Mouse (Mus musculus) liver, embryonic 11.5 days (tissue): ENCODE results near the gene Ifi213. TPM values are rescaled to one million over a fixed set of nuclear protein-coding genes. Genes with fewer than 3 reads are reported as not detected.
"Not testable (repeated sequence)": the region's sequence is repeated elsewhere in the genome, so short reads cannot be mapped to it uniquely, and the experiment has no call there.

Experiments
- ATAC-seq: fragments of 200-750 bp; cut with Nextera tagmentation; replicated peaks from 2 replicates; pipeline ENCODE4 v1.8.0; 2017; ENCODE audit warnings: moderate number of reproducible peaks, mild to moderate bottlenecking, moderate TSS enrichment, moderate library complexity; ENCODE audit not compliant: low FRiP score
- DNase-seq: peaks from one replicate; pipeline ENCODE4 v3.0.0-alpha.2; 2017; ENCODE audit warnings: low spot score
- H3K27ac ChIP-seq: fragments of 300-500 bp; sonication (generic); 2 replicates; pipeline ENCODE4 v1.5.1; 2014; ENCODE audit warnings: mild to moderate bottlenecking, low read depth, low read length, control low read depth
- H3K27me3 ChIP-seq: fragments of 300-500 bp; sonication (generic); replicated peaks from 2 replicates; pipeline ENCODE4 v1.6.1; 2014; ENCODE audit warnings: low read length, mixed read lengths; ENCODE audit not compliant: control insufficient read depth, insufficient read depth
- H3K36me3 ChIP-seq: fragments of 300-500 bp; sonication (generic); 2 replicates; pipeline ENCODE4 v1.6.1; 2014; ENCODE audit warnings: mild to moderate bottlenecking, low read length, moderate library complexity, mixed read lengths; ENCODE audit not compliant: control insufficient read depth, insufficient read depth
- H3K4me1 ChIP-seq: fragments of 300-500 bp; sonication (generic); replicated peaks from 2 replicates; pipeline ENCODE4 v1.6.1; 2014; ENCODE audit warnings: low read length, mixed read lengths; ENCODE audit not compliant: control insufficient read depth, insufficient read depth
- H3K4me2 ChIP-seq: fragments of 300-500 bp; sonication (generic); 2 replicates; pipeline ENCODE4 v1.6.1; 2014; ENCODE audit warnings: mild to moderate bottlenecking, control low read depth, moderate library complexity
- H3K4me3 ChIP-seq: fragments of 300-500 bp; sonication (generic); 2 replicates; pipeline ENCODE4 v1.5.1; 2014; ENCODE audit warnings: low read depth, low read length, control low read depth
- H3K9ac ChIP-seq: fragments of 300-500 bp; sonication (generic); 2 replicates; pipeline ENCODE4 v1.6.1; 2014; ENCODE audit warnings: low read depth, low read length, control low read depth
- H3K9me3 ChIP-seq: fragments of 300-500 bp; sonication (generic); 2 replicates; pipeline ENCODE4 v1.6.1; 2016; ENCODE audit warnings: low read length, inconsistent platforms, mixed read lengths; ENCODE audit not compliant: control insufficient read depth
- WGBS: fragments of 180-500 bp; shearing (Covaris S2); extraction: QIAGEN DNeasy Blood & Tissue Kit; methylation state at CpG from one replicate; pipeline ENCODE4 v1.1.7; 2014; 5-methylcytosine and 5-hydroxymethylcytosine counted together
- microRNA-seq: library from miRNA; unstranded; fragments of <30 nt; microRNA quantifications from one replicate; pipeline ENCODE4, GENCODE M21; 2017; ENCODE audit warnings: borderline number of aligned reads
- polyA plus RNA-seq: library from polyadenylated mRNA; unstranded; fragments of >200 nt; fragmentation: Nextera tagmentation; extraction: Ambion mirVana; gene quantifications from 2 replicates; pipeline ENCODE4 v1.2.1, GENCODE M21; 2014

The Ifi213 gene
- polyA plus RNA-seq, 1 experiment from 2014 or later: not detected

GRCm38 (mm10) chr1:173579921-173580585 is 19.0 kb downstream of the Ifi213 start:
- Histone ChIP-seq H3K4me2 (no peak overlapping the region), H3K4me1 (no peaks in the 10 kb centered on the region), H3K9ac (no peak overlapping the region), H3K27me3 (no peaks in the 10 kb centered on the region), H3K4me3 (no peak overlapping the region), H3K36me3 (no peaks in the 10 kb centered on the region), H3K9me3 (peaks cover 4% of the 10 kb centered on the region), H3K27ac (no peak overlapping the region)
- no peak for DNase-seq
- 91% methylated on average over 26 of the region's 26 CpGs for WGBS
- ATAC-seq: no peak

GRCm38 (mm10) chr1:173579079-173579478 is 20.0 kb downstream of the Ifi213 start:
- no peak overlapping the region for H3K27ac ChIP-seq
- DNase-seq: no peak
- H3K4me3 ChIP-seq: no peak overlapping the region
- no peak overlapping the region for H3K4me2 ChIP-seq
- no peaks in the 10 kb centered on the region for H3K36me3 ChIP-seq
- no peak overlapping the region for H3K9ac ChIP-seq
- no peak for ATAC-seq
- H3K4me1 ChIP-seq: no peaks in the 10 kb centered on the region
- WGBS: 86% methylated on average over 9 of the region's 9 CpGs
- no peaks in the 10 kb centered on the region for H3K27me3 ChIP-seq
- H3K9me3 ChIP-seq: peaks cover 4% of the 10 kb centered on the region

GRCm38 (mm10) chr1:173550491-173551050 is 48.5 kb downstream of the Ifi213 start:
- 70% methylated on average over 5 of the region's 5 CpGs for WGBS
- not testable (repeated sequence) for H3K4me1 ChIP-seq, ATAC-seq

GRCm38 (mm10) chr1:173548798-173549197 is 50.3 kb downstream of the Ifi213 start:
- not testable (repeated sequence) for H3K36me3 ChIP-seq, H3K27me3 ChIP-seq, H3K27ac ChIP-seq, H3K9me3 ChIP-seq, H3K4me2 ChIP-seq, H3K4me3 ChIP-seq, H3K9ac ChIP-seq, H3K4me1 ChIP-seq, ATAC-seq, DNase-seq
- 73% methylated on average over 3 of the region's 3 CpGs for WGBS

More at GRCm38 (mm10) chr1:173550491-173551050, 48.5 kb downstream of the Ifi213 start:
- not testable (repeated sequence) for H3K9ac ChIP-seq, H3K9me3 ChIP-seq, H3K4me3 ChIP-seq, H3K27ac ChIP-seq, H3K36me3 ChIP-seq, H3K4me2 ChIP-seq, H3K27me3 ChIP-seq, DNase-seq

DNA sequence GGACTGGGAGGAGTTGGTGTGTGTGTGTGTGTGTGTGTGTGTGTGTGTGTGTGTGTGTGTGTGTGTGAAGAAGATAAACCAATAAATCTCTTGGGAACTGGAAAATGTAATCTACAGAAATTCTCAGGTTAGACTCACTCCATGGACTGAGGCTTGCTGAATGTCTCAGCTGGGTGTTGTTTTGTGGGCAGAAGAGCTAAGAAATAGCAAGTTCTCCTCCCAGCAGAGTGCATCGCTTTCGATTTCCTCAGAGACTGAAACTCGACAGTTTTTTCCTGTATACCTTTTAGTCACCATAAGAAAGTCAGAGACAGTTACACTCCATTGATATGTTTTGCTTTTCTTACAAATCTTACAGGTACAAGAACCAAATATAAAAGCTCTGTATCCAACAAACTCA is 63.3 kb downstream of the Ifi213 start, which contains the start of gene Ifi214:
Ifi214 (minus strand) TSS at position 167 of the 400 bp plus-strand sequence.
- WGBS: 80% methylated on average over 3 of the region's 3 CpGs
- H3K27ac ChIP-seq, H3K27me3 ChIP-seq, H3K36me3 ChIP-seq, H3K9ac ChIP-seq, H3K4me1 ChIP-seq, DNase-seq, H3K9me3 ChIP-seq, H3K4me3 ChIP-seq, ATAC-seq, H3K4me2 ChIP-seq: not testable (repeated sequence)

DNA sequence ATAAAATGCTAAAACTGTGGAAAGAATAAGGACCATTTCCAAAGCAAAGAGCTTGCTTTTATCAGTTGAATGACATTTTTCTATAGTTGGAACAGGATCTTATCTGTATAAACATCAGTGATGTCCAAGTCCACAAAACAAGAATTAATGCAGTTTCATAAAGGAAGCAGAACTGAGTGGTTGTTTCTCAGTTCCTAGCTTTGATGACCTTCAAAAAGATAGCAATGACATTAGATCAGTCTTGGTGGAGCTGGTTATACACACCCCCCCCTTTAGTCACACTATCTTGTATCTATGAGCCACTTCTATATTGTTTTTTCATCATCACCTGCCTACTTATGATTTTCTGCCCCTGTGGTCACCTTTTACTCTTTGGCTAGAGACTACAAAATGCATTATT is 77.6 kb downstream of the Ifi213 start:
- H3K36me3 ChIP-seq: no peaks in the 10 kb centered on the region
- no peak overlapping the region for H3K9ac ChIP-seq
- H3K27me3 ChIP-seq: no peaks in the 10 kb centered on the region
- H3K27ac ChIP-seq: no peak overlapping the region
- H3K4me3 ChIP-seq: no peak overlapping the region
- H3K4me2 ChIP-seq: no peak overlapping the region
- H3K4me1 ChIP-seq: no peaks in the 10 kb centered on the region
- H3K9me3 ChIP-seq: no peaks in the 10 kb centered on the region
- DNase-seq: no peak
- no peak for ATAC-seq

Small RNAs within 50 kb of the gene (microRNA-seq; reads per million reads assigned to microRNA genes)
- not detected for gene Gm44339
- not detected for gene Gm44481

Other genes starting within 250 kb of the Ifi213 start
- 1.1 and 3.2 TPM in 2 replicates for gene Aim2, start 248.4 kb downstream of the Ifi213 start, polyA plus RNA-seq
- 1.1 and 1.5 TPM in 2 replicates for gene Cadm3, start 231.6 kb downstream of the Ifi213 start, polyA plus RNA-seq
- gene Ifi206, start 108.2 kb downstream of the Ifi213 start, polyA plus RNA-seq: 0.18 TPM in 1 of 2 replicates, not detected in the other
- gene Ifi214, start 63.3 kb downstream of the Ifi213 start, polyA plus RNA-seq: not detected in 2 replicates
- gene Ifi209, start 31.6 kb upstream of the Ifi213 start, polyA plus RNA-seq: 0.08 and 0.22 TPM in 2 replicates
- not detected in 2 replicates for gene Ifi208, start 74.4 kb upstream of the Ifi213 start, polyA plus RNA-seq
- 1.5 and 1.7 TPM in 2 replicates for gene Ifi207, start 142.5 kb upstream of the Ifi213 start, polyA plus RNA-seq
- 3.0 and 3.8 TPM in 2 replicates for gene Ifi204, start 167.7 kb upstream of the Ifi213 start, polyA plus RNA-seq